Mouse (Mus musculus): ENCODE data around the gene Ttc7b.

Gene Ttc7b

GRCm38 (mm10) chr12:100380697-100381291 is 139.8 kb downstream of the Ttc7b start:
- DNase-seq (ENCODE audit: low spot score) = no peak

GRCm38 (mm10) chr12:100379833-100380232 is 140.8 kb downstream of the Ttc7b start:
- no peak for DNase-seq (ENCODE audit: low spot score)

GRCm38 (mm10) chr12:100378266-100378665 is 142.4 kb downstream of the Ttc7b start:
- no peak for DNase-seq (ENCODE audit: low spot score)

- DNase-seq (ENCODE audit: low spot score) = no peak
Observed at GRCm38 (mm10) chr12:100377791-100378190, 142.8 kb downstream of the Ttc7b start.

- DNase-seq (ENCODE audit: low spot score) = no peak
Observed at GRCm38 (mm10) chr12:100375801-100376200, 144.8 kb downstream of the Ttc7b start.

GRCm38 (mm10) chr12:100372785-100373184 is 147.8 kb downstream of the Ttc7b start:
- no peak for DNase-seq (ENCODE audit: low spot score)

- DNase-seq (ENCODE audit: low spot score) = no peak
Observed at GRCm38 (mm10) chr12:100372015-100372414, 148.6 kb downstream of the Ttc7b start.

- DNase-seq (ENCODE audit: low spot score) = no peak
Observed at GRCm38 (mm10) chr12:100369786-100370185, 150.8 kb downstream of the Ttc7b start.

- no peak for DNase-seq (ENCODE audit: low spot score)
Observed at GRCm38 (mm10) chr12:100369220-100369619, 151.4 kb downstream of the Ttc7b start.

GRCm38 (mm10) chr12:100361330-100361729 is 159.3 kb downstream of the Ttc7b start:
- no peak for DNase-seq (ENCODE audit: low spot score)

- DNase-seq (ENCODE audit: low spot score) = no peak
Observed at GRCm38 (mm10) chr12:100358040-100358620, 162.5 kb downstream of the Ttc7b start.

GRCm38 (mm10) chr12:100356407-100356806 is 164.2 kb downstream of the Ttc7b start:
- DNase-seq (ENCODE audit: low spot score) = no peak

GRCm38 (mm10) chr12:100355565-100355964 is 165.1 kb downstream of the Ttc7b start:
- peak; percentile 12 for DNase-seq (ENCODE audit: low spot score)

- DNase-seq (ENCODE audit: low spot score) = no peak
Observed at GRCm38 (mm10) chr12:100353954-100354353, 166.7 kb downstream of the Ttc7b start.

GRCm38 (mm10) chr12:100353075-100353782 is 167.4 kb downstream of the Ttc7b start:
- no peak for DNase-seq (ENCODE audit: low spot score)

GRCm38 (mm10) chr12:100352094-100352493 is 168.5 kb downstream of the Ttc7b start:
- no peak for DNase-seq (ENCODE audit: low spot score)

GRCm38 (mm10) chr12:100343554-100343953 is 177.1 kb downstream of the Ttc7b start:
- no peak for DNase-seq (ENCODE audit: low spot score)

- DNase-seq (ENCODE audit: low spot score) = peak; percentile 30
Observed at GRCm38 (mm10) chr12:100341614-100342013, 179.0 kb downstream of the Ttc7b start.

- DNase-seq (ENCODE audit: low spot score) = no peak
Observed at GRCm38 (mm10) chr12:100340901-100341460, 179.6 kb downstream of the Ttc7b start.

GRCm38 (mm10) chr12:100338055-100338454 is 182.6 kb downstream of the Ttc7b start:
- DNase-seq (ENCODE audit: low spot score) = peak; percentile 47

- peak; percentile 22 for DNase-seq (ENCODE audit: low spot score)
Observed at GRCm38 (mm10) chr12:100337351-100338018, 183.1 kb downstream of the Ttc7b start.

GRCm38 (mm10) chr12:100336241-100336640 is 184.4 kb downstream of the Ttc7b start:
- DNase-seq (ENCODE audit: low spot score) = no peak

Data from embryo, embryonic 10.5 days (tissue).